Mouse (Mus musculus) cerebellum, adult 9-10 months (tissue): ENCODE results near the gene Gzf1.
A peak's percentile ranks its signal among the peaks of the same experiment; 100 is the strongest.

Experiments used
- DNase-seq: peaks from one replicate; pipeline ENCODE4 v3.0.0; 2022

The Gzf1 gene

GRCm38 (mm10) chr2:148680775-148681291 lies at the start of gene Gzf1:
Gzf1 (plus strand) TSS chr2:148681023.
- DNase-seq: peak; percentile 98

- no peak for DNase-seq
Measured at GRCm38 (mm10) chr2:148631602-148632001, 49.2 kb upstream of the Gzf1 start.

- no peak for DNase-seq
Measured at GRCm38 (mm10) chr2:148634466-148634865, 46.4 kb upstream of the Gzf1 start.

GRCm38 (mm10) chr2:148642610-148643370 lies 38.0 kb upstream of the Gzf1 start:
- no peak for DNase-seq

GRCm38 (mm10) chr2:148644421-148645000 lies 36.3 kb upstream of the Gzf1 start:
- no peak for DNase-seq

GRCm38 (mm10) chr2:148650587-148651357 lies 30.1 kb upstream of the Gzf1 start:
- no peak for DNase-seq

GRCm38 (mm10) chr2:148654961-148655360 lies 25.9 kb upstream of the Gzf1 start:
- peak; percentile 30 for DNase-seq

- no peak for DNase-seq
Measured at GRCm38 (mm10) chr2:148663458-148663857, 17.4 kb upstream of the Gzf1 start.

- DNase-seq: peak; percentile 99
Measured at GRCm38 (mm10) chr2:148672199-148673096, 8.4 kb upstream of the Gzf1 start, which contains the start of gene Nxt1. Nxt1 (plus strand) TSS chr2:148672601.

GRCm38 (mm10) chr2:148677801-148678200 lies 3.0 kb upstream of the Gzf1 start:
- DNase-seq: peak; percentile 50

GRCm38 (mm10) chr2:148679346-148679745 lies 1.5 kb upstream of the Gzf1 start:
- DNase-seq: peak; percentile 41

GRCm38 (mm10) chr2:148681461-148681891 lies 653 bp downstream of the Gzf1 start:
- DNase-seq: peak; percentile 74

GRCm38 (mm10) chr2:148683031-148683430 lies 2.2 kb downstream of the Gzf1 start:
- no peak for DNase-seq

GRCm38 (mm10) chr2:148684972-148685371 lies 4.1 kb downstream of the Gzf1 start:
- no peak for DNase-seq

- DNase-seq: no peak
Measured at GRCm38 (mm10) chr2:148685709-148686108, 4.9 kb downstream of the Gzf1 start.

GRCm38 (mm10) chr2:148686862-148687261 lies 6.0 kb downstream of the Gzf1 start:
- no peak for DNase-seq

- no peak for DNase-seq
Measured at GRCm38 (mm10) chr2:148687971-148688370, 7.1 kb downstream of the Gzf1 start.

GRCm38 (mm10) chr2:148689444-148690140 lies 8.8 kb downstream of the Gzf1 start:
- no peak for DNase-seq

- no peak for DNase-seq
Measured at GRCm38 (mm10) chr2:148690291-148690690, 9.5 kb downstream of the Gzf1 start.

- DNase-seq: no peak
Measured at GRCm38 (mm10) chr2:148690781-148691180, 10.0 kb downstream of the Gzf1 start.

GRCm38 (mm10) chr2:148698571-148698970 lies 17.7 kb downstream of the Gzf1 start:
- DNase-seq: no peak
